Mouse (Mus musculus) telencephalon, adult 2 months (tissue): ENCODE results near the gene Lifr.

Experiments
- DNase-seq: peaks from one replicate; pipeline ENCODE4 v3.0.0-alpha.2; 2011; ENCODE audit warnings: low read depth, low spot score

Gene Lifr

GRCm38 (mm10) chr15:7154737-7155090 is 64.3 kb downstream of the Lifr start:
- DNase-seq: no peak

- no peak for DNase-seq
Observed at GRCm38 (mm10) chr15:7157658-7158057, 67.2 kb downstream of the Lifr start.

DNA sequence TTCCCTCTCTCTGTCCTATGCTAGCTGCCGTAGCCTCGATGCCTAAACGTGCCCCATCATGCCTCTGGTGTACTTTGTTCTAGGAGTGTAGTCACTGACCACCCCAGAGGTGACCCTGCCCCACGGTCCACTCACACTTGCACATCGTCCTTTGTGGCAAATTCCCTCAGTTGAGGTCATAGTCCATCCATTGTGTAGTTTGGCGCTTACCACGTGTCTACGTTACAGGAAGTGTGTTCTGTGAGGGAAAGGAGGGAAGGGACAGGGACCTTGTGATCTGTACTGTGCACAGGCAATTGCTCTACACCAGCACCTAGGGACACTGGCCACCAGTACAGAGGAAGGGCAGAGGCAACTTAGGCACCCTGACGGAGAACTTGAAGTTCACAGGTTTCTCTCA is 69.5 kb downstream of the Lifr start:
- DNase-seq: no peak

DNA sequence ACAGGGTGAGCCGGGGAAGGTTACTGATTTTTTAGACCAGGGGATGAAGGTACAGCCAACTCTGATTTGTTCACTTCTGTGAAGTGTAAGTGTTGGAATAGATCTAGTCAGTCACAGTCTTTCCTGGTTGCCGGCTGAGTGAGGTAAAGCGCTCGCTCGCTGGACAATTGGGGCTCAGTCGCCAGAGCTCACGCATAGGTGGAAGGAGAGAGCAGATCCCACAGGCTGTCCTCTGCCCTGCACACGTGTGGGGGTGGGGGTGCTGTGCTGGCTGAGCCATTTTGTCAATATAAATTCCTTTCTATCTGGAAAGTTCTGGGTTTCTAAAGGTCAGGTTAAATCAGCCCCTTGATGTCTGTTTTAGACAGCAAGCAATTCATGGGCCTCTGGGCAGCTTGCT is 69.9 kb downstream of the Lifr start:
- DNase-seq: no peak

DNA sequence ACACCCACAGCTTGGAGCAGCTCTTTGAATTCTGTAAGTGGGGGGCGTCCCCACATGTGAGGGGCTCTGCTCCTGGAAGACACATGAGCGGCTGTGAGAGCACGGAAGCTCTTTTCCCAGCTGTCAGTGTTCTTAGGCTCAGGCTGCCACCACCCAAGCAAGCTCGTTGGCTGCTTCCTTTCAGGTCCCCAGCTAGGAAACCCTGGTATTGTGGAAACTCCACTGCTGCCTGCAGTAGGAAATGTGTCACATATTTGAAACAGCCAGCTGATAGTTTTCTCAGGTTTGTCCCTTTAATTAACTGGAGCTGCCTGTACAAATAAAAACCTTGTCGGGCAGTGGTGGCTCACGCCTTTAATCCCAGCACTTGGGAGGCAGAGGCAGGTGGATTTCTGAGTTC is 73.4 kb downstream of the Lifr start:
- no peak for DNase-seq

DNA sequence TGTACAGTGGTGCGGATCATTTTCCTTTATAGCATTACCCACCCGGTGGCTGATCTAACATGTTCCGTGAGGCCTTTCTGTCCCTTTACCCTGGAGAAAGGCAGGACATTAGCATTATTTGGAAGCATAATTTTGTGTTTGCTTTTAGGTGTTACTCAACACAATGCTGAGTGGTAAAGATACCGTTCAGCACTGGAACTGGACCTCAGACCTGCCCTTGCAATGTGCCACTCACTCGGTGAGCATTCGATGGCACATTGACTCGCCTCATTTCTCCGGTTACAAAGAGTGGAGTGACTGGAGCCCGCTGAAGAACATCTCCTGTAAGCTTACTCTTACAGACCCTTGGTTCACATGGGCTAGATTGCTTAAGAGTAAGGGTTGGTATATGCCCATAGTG is 76.3 kb downstream of the Lifr start:
- DNase-seq: no peak

- no peak for DNase-seq
Observed at GRCm38 (mm10) chr15:7167238-7167905, 77.0 kb downstream of the Lifr start.

GRCm38 (mm10) chr15:7167906-7168532 is 77.6 kb downstream of the Lifr start:
- DNase-seq: no peak

- DNase-seq: no peak
Observed at GRCm38 (mm10) chr15:7172875-7173274, 82.5 kb downstream of the Lifr start.

GRCm38 (mm10) chr15:7173346-7173745 is 82.9 kb downstream of the Lifr start:
- DNase-seq: no peak

GRCm38 (mm10) chr15:7173776-7174175 is 83.4 kb downstream of the Lifr start:
- DNase-seq: no peak

DNA sequence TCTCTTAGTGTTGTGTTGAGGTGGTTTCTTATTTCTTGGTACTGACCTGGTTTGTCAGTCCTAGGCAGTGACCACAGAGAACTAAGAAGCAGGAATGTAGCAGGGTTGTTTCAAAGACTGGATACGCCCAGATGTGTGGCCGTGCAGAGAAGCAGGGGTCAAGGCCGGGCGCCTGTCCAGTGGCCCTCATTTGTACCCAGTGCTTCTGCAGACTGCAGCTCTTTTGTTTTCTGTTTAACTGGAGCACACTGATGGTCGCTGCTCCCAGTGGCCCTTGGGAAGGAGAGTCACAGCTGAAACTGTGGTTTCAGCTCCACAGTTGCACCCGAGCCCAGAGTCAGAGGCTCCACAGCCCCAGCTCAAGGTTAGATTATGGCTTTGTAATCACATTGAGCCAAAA is 90.2 kb downstream of the Lifr start:
- no peak for DNase-seq

DNA sequence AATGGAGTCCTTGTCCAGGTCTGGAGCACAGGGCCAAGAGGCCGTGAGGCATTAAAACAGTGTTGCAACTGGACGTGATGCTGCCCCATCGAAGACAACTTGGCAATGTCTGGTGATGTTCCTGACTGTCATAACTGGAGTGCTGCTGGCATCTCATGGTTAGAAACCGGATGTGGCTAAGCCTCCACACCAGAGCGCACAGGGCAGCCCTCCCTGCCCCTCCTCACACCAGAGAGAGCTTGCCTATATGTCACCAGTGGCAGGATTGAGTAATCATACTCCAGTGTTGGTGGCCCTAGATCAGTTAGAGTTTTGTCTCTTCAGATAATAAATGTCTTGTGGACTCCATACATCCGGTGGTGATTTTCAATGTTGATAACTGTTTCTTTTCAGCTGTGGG is 97.3 kb downstream of the Lifr start:
- DNase-seq: no peak

DNA sequence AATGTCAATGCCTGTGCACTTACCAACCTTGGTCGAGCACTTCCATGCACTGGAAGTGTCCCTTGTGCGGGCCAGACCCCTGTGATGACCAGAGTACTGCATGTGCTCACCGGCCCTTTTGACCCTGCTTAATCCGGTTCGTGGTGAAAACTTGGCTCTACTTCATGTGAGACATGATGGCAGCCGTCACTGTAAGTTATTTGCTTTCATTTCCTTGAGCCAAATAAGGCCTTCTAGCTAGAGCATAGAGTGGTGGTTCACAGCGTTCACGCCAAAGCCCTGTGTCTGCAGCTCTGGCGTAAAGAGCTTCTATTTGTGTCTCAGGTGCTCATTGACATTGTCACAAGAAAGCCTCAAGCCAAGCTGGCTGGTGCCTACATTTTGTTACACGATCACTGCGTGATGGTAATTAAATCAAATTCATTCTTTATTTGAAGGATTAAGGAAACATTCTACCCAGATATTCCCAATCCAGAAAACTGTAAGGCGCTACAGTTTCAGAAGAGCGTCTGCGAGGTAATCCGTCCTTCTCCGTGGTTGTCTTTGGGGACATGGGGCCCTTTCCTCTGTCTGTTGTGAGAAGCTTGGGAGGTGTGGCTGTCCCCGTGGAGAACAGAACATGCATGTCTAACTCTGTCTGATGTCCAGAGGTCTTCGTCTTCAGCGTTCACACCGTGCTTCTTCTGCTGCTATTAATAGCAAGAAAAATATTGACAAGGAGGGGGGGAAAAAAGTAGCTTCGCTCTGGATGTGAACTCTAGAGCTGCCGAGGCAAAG is 99.5 kb downstream of the Lifr start:
- DNase-seq: no peak

- DNase-seq: no peak
Observed at GRCm38 (mm10) chr15:7191074-7191473, 100.7 kb downstream of the Lifr start.

DNA sequence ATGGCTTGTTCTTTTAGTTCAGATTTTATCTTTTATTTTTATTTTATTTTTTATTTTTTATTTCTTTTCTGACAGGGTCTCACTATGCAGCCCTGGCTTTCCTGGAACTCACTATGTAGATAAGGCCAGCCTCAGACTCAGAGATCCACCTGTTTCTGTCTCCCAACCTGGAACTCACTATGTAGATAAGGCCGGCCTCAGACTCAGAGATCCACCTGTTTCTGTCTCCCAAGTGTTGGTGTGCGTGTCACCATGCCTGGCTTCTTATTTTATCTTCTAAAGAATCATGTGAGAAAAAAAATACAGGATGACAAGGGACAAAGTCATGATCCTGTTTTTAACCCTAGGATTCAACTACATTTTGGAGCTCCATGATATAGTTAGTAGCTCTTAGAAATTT is 102.2 kb downstream of the Lifr start:
- no peak for DNase-seq

DNA sequence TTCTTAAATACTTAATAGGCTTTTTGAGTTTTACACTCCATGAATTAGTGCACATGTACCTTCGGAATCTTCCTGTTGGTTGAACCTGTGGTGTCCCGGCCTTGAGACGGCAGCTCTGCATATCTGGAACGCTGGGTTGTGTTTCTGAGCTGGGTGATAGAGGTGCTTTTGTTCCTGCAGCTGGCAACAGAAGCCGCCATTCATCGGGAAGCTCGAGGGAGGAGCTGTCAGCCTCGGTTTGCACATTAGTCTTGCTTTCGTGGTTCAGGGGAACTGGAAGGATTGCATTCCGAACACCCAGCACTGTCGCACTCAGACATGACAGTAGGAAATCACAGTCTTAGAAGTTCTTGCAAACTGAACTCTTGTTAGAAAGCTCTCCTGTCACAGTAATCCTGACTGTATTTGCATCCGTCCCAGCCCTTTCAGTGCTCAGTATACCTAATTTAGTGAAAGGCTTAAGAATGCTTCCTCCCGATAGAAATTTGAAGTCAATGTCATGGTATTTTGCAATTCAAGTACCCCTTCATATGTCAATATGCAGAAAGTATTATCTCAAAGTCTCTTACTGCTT is 103.8 kb downstream of the Lifr start:
- DNase-seq: no peak

DNA sequence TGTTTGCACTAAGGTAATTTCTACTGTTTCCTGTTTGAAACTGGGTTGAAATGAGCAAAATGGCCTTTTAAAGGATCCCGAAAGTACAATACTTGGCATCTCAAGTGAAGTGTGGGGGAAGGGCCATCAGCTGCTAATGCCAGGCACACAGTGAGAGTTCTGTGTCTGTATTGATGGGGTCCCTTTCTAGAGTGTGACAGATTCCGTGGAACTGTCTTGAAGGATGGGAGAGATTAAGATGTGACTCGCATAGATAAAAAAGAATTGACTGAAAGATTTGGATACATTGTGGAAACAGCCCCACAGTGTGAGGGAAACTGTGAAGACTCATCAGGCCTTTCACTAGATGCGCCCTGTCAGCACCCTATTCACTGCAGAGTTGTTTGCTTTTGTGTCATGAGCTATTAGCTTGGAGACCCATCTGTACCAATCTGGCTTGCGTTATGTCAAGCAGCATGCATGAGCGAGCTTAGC is 104.4 kb downstream of the Lifr start:
- DNase-seq: no peak

GRCm38 (mm10) chr15:7197652-7198445 is 107.4 kb downstream of the Lifr start:
- no peak for DNase-seq

DNA sequence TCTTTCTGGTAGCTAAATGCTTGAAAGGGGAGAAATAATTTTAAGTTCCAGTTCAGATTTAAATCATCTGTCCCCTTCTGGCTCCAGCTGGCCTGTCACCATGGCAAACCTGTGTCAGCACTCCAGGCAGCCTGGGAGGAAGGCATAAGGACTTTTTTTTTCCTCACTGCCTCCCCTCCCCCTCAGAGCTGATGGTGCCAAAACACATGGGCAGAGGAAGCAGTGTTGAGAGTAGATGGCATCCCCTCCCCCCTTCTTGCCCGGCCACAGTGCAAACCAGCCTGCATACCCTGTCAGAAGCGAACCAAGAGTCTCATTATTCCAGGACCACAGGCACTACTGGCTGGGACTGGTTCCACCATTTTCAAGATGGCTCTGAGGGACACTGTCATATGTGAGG is 108.4 kb downstream of the Lifr start:
- no peak for DNase-seq

DNA sequence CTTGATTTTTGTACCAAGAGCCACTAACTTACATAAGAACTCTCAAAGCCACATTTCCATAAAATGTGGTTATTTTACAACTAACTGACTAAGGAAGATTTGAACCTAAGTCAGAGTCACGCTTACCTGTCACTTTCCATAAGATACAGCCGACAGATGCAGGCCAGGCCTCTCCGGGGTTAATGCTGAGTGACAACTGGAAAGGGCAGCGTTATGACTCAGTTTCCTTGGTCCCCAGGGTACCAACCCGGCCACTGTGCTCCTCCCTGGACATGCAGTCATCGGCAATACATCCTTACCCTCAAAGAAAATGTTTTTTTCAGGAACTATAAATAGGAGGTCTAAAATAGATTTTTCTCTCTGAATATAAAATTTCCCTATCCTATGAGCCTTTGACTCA is 109.9 kb downstream of the Lifr start:
- DNase-seq: no peak
